Mouse (Mus musculus): ENCODE measurements around the gene Gm10670. TPM values are rescaled to one million over a fixed set of nuclear protein-coding genes. Genes with fewer than 3 reads are reported as not detected.
"Not testable (repeated sequence)": the region's sequence is repeated elsewhere in the genome, so short reads cannot be mapped to it uniquely, and the experiment has no call there.

The Gm10670 gene
- not detected in 2 replicates for total RNA-seq (2014; fragmentation: Nextera tagmentation)
- total RNA-seq (2017): not detected in 2 replicates

GRCm38 (mm10) chr7:20474825-20475224 lies at the start of gene Gm10670:
Gene Gm10670 (minus strand): TSS chr7:20474925.
- not testable (repeated sequence) for ATAC-seq (replicated peaks; ENCODE audit: low FRiP score, low TSS enrichment, poor library complexity, severe bottlenecking)

- not testable (repeated sequence) for ATAC-seq (replicated peaks; ENCODE audit: low FRiP score, low TSS enrichment, poor library complexity, severe bottlenecking)
These were observed 35.7 kb upstream of the Gm10670 start, which contains the start of gene Vmn1r103 for GRCm38 (mm10) chr7:20510434-20510833. Gene Vmn1r103 (minus strand): TSS chr7:20510534.

- ATAC-seq (replicated peaks; ENCODE audit: low FRiP score, low TSS enrichment, poor library complexity, severe bottlenecking): not testable (repeated sequence)
These were observed 32.2 kb downstream of the Gm10670 start, which contains the start of gene Vmn1r101 for GRCm38 (mm10) chr7:20442493-20442892. Gene Vmn1r101 (minus strand): TSS chr7:20442593.

Other genes starting within 250 kb of the Gm10670 start
- not detected in 2 replicates for gene Gm4498, start 241.1 kb downstream of the Gm10670 start, total RNA-seq (2014; fragmentation: Nextera tagmentation)
- gene Gm4498, start 241.1 kb downstream of the Gm10670 start, total RNA-seq (2017): not detected in 2 replicates
- gene Gm5890, start 212.1 kb downstream of the Gm10670 start, total RNA-seq (2014; fragmentation: Nextera tagmentation): not detected in 2 replicates
- gene Gm5890, start 212.1 kb downstream of the Gm10670 start, total RNA-seq (2017): not detected in 2 replicates
- gene Gm4133, start 140.9 kb downstream of the Gm10670 start, total RNA-seq (2014; fragmentation: Nextera tagmentation): not detected in 2 replicates
- gene Gm4133, start 140.9 kb downstream of the Gm10670 start, total RNA-seq (2017): not detected in 2 replicates
- gene Gm5728, start 99.5 kb downstream of the Gm10670 start, total RNA-seq (2014; fragmentation: Nextera tagmentation): not detected in 2 replicates
- not detected in 2 replicates for gene Gm5728, start 99.5 kb downstream of the Gm10670 start, total RNA-seq (2017)
- gene Vmn1r100, start 57.0 kb downstream of the Gm10670 start, total RNA-seq (2014; fragmentation: Nextera tagmentation): not detected in 2 replicates
- not detected in 2 replicates for gene Vmn1r100, start 57.0 kb downstream of the Gm10670 start, total RNA-seq (2017)
- gene Vmn1r101, start 32.3 kb downstream of the Gm10670 start, total RNA-seq (2014; fragmentation: Nextera tagmentation): not detected in 2 replicates
- gene Vmn1r101, start 32.3 kb downstream of the Gm10670 start, total RNA-seq (2017): not detected in 2 replicates
- not detected in 2 replicates for gene Vmn1r103, start 35.6 kb upstream of the Gm10670 start, total RNA-seq (2014; fragmentation: Nextera tagmentation)
- not detected in 2 replicates for gene Vmn1r103, start 35.6 kb upstream of the Gm10670 start, total RNA-seq (2017)
- not detected in 2 replicates for gene Vmn1r104, start 58.9 kb upstream of the Gm10670 start, total RNA-seq (2014; fragmentation: Nextera tagmentation)
- not detected in 2 replicates for gene Vmn1r104, start 58.9 kb upstream of the Gm10670 start, total RNA-seq (2017)
- not detected in 2 replicates for gene Gm5726, start 70.8 kb upstream of the Gm10670 start, total RNA-seq (2014; fragmentation: Nextera tagmentation)
- gene Gm5726, start 70.8 kb upstream of the Gm10670 start, total RNA-seq (2017): not detected in 2 replicates
- gene Gm4141, start 101.3 kb upstream of the Gm10670 start, total RNA-seq (2014; fragmentation: Nextera tagmentation): not detected in 2 replicates
- gene Gm4141, start 101.3 kb upstream of the Gm10670 start, total RNA-seq (2017): not detected in 2 replicates
- not detected in 2 replicates for gene Gm4513, start 124.1 kb upstream of the Gm10670 start, total RNA-seq (2014; fragmentation: Nextera tagmentation)
- gene Gm4513, start 124.1 kb upstream of the Gm10670 start, total RNA-seq (2017): not detected in 2 replicates
- not detected in 2 replicates for gene Vmn1r107, start 194.0 kb upstream of the Gm10670 start, total RNA-seq (2014; fragmentation: Nextera tagmentation)
- gene Vmn1r107, start 194.0 kb upstream of the Gm10670 start, total RNA-seq (2017): not detected in 2 replicates
- not detected in 2 replicates for gene Vmn1r111, start 228.3 kb upstream of the Gm10670 start, total RNA-seq (2014; fragmentation: Nextera tagmentation)
- gene Vmn1r111, start 228.3 kb upstream of the Gm10670 start, total RNA-seq (2017): not detected in 2 replicates

All from megakaryocyte-erythroid progenitor cell, adult 5-6 weeks (primary cell).